Mouse (Mus musculus) liver, postnatal 0 days (tissue): Measurements from ENCODE around the gene Adcy6.

ENCODE experiments used
- CTCF ChIP-seq: sonication (generic); IDR thresholded peaks from 2 replicates; pipeline ENCODE4 v1.5.1; 2016; ENCODE audit warnings: antibody characterized with exemption, low read depth
- EP300 ChIP-seq: IDR thresholded peaks from 2 replicates; pipeline ENCODE4 v1.6.1; 2016; ENCODE audit warnings: antibody characterized with exemption, low read depth, mild to moderate bottlenecking

GRCm38 (mm10) chr15:98602191-98602881 lies 7.5 kb downstream of the Adcy6 start:
- TF ChIP-seq EP300 (no peak), CTCF (no peak)
